Mouse (Mus musculus) heart, postnatal 14 days (tissue): Measurements from ENCODE around the gene Scin. TPM values are rescaled to one million over a fixed set of nuclear protein-coding genes. Genes with fewer than 3 reads are reported as not detected.

Experiments used
- DNase-seq, 2 experiments: peaks; one replicate each; pipeline ENCODE4 v3.0.0; 2021 to 2022
- intact Hi-C: fragments of 180-260 bp; cut with DNase I; formaldehyde crosslinking; loops from one replicate; pipeline ENCODE4 v1.15.1; 2025
- total RNA-seq, 2 experiments: library from RNA; stranded (reverse); gene quantifications; 2 replicates each; pipeline ENCODE4 v1.2.3; 2021

The Scin gene
- total RNA-seq, 2 experiments from 2014 or later = 0.84 to 1.1 TPM

GRCm38 (mm10) chr12:40113605-40114004, 20.4 kb downstream of the Scin start:
- DNase-seq = no peak
- intact Hi-C loops = no loop called here

GRCm38 (mm10) chr12:40109227-40109626, 24.8 kb downstream of the Scin start:
- intact Hi-C loops = no loop called here
- DNase-seq = no peak

- intact Hi-C loops = no loop called here
- no peak for DNase-seq
Measured at GRCm38 (mm10) chr12:40108143-40108542, 25.9 kb downstream of the Scin start.

DNA sequence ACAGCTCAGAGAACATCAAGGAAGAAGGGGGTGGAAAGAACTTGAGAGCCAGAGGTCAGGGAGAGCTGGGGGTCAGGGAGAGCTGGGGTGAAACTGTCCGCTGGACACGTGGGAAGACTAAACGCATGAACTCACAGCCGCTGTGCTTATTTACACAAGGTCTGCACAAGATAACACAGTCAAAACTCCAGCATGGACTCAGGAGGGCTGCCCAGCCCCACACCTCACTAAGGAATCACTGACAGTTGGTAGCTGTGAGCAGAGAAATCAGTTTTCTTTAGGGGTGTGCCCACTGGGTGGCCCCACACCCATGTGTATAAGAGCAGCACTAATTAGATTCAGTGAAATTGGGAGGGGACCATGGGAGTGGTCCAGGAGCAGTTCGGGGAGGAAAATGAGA, 27.2 kb downstream of the Scin start:
- intact Hi-C loops = no loop called here
- no peak for DNase-seq

DNA sequence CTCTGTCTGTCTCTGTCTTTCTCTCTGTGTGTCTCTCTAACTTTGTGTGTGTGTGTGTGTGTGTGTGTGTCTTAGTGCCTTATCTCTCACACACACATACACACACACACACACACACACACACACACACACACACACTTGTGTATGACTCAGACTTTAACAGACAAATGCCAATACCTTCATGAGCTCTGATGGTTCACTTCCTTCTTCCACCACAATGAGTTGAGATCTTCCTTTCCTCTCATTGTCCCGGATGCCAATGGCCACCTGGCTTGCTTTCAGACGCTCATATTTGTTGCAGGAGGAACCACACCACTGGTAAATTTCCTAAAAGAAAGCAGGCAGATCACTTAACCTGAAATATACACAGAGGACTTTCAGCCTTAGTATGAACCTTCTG, 29.3 kb downstream of the Scin start:
- DNase-seq = no peak
- intact Hi-C loops = no loop called here

DNA sequence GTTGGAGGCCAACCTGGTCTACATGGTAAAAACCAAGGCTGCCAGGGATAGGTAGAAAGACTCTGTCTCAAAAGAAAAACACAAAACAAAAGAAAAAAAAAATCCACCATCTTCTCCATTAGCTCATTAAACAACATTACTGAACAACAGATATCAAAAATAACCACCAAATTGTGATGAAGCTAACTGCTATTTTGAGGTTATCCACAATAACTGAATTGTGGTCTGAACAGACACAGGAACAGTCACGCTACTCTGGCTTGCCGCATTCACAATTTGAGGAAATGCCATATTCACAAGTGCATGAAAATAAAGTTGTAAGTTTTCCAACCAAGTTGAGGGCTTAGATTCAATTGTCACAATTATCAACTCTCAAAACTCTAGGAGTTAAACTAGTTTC, 31.7 kb downstream of the Scin start:
- intact Hi-C loops = no loop called here
- no peak for DNase-seq

- no peak for DNase-seq
Measured at GRCm38 (mm10) chr12:40099407-40099806, 34.6 kb downstream of the Scin start.

DNA sequence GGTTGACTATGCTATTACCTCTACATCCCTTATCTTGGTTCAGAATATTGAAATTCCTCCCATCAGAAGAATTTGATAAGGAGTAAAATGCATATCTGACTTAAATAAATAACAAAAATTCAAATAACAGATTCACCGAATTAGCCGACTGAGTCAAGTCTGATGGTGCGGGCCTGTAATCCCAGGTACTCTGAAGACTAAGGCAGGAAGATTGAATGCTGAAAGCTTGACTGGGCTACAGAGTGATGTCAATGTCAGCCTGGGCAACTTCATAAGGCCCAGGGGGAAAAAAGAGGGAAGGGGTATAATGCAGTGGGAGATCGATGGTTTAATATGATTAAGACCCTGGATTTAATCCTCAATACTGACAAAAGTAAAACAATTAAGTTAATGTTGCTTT, 36.6 kb downstream of the Scin start:
- DNase-seq = no peak
- intact Hi-C loops = no loop called here

More at GRCm38 (mm10) chr12:40099407-40099806, 34.6 kb downstream of the Scin start:
- intact Hi-C loops = no loop called here

DNA sequence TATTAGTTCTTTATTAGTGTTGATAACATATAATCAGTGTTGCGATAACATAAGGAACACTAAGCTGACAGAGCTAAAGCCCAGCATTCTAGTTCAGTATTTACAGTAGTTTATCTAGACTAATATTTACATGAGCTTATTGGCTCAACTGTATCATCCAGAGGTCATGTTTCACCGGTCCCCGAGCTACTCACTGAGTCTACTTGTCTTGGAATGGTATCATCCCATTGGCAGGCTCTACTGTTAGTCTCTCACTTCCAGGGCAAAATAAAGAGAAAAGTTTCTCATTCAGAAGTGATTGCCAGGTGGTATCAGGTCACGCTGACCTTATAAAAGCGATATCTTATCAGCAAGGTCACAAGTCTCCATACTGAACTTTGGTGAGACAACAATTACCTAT, 37.0 kb downstream of the Scin start:
- intact Hi-C loops = no loop called here
- no peak for DNase-seq

- intact Hi-C loops = no loop called here
- DNase-seq = no peak
Measured at GRCm38 (mm10) chr12:40096453-40096852, 37.6 kb downstream of the Scin start.

DNA sequence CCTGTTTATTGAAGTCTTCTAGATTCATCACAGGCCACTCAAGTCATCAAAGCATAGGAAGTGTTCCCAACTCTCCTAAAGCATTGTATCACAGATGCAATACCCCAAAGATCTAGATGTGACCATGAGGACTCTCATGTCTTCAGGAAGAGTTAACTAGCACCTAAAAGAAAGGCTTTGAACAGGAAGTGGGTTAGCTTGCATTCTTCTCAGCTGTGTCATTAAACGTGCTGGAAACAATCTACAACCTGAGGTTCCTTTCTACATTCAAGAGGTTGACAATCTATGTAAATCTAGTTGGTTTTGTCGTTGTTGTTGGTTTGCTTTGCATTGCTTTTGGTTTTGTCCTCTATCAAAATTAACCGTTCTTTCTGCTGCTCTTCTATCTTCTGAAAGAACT, 44.0 kb downstream of the Scin start:
- DNase-seq = no peak
- intact Hi-C loops = no loop called here

DNA sequence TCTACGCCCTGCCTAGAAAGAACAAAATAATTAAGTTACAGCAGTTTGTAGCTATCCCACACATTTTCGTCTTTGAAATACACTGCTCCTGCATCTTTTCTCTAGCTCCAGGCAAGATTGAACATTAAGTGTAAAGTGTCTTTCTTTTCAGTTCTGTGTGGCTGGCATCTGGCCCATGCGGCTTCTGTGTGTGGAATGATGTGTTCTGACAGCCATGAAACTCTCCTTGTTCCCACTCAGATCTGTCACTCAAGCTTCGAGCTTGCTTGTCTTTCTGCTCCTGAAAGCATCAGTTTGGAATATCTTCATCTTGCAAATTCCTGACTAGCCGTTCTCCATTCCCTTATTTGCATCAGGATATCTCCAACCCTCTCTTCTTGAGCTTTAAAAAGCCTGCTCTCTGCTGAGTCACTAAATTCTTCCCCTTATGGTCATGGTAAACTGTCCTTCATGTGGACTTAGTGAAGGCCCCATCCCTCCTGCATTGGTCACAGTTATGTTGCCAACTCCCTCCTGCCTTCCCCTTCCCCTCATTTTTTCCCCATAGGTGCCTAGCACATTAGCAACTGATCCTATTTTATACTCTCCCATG, 48.2 kb downstream of the Scin start:
- intact Hi-C loops = no loop called here
- DNase-seq = no peak

DNA sequence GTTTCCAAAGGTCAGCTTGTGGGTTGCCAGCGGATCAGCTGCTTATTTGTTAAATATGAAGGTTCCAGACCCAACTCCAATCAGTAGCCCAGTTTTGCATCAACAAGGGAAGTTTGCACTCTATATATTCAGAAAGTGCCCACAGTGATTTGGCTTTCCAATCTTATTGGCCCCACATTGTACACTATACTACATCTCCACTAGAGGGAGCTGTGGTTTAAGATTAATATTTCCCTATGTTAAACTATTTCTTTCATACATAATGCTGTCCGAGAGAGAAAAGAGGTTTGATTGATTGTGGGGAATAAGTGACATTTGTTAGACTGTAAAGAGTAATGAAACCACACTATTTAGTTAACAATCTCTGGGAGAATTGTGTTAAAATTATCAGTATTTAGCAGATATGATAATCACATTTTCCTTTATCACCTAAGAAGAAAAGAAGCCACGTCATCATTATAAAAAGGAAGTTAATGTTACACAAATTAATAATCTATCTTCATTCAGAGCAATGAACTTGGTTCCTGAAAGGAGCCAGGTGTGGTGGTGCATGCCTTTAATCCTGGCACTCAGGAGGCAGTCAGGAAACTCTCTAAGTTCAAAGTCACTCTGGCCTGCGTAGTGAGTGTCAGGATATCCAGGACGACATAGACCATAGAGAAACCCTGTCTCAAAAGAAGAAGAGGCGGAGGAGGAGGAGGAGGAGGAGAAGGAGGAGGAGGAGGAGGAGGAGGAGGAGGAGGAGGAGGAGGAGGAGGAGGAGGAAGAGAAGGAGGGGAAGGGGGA, 51.4 kb downstream of the Scin start:
- no peak for DNase-seq
- intact Hi-C loops = loop anchor here (1.0 kb wide), 1 partner anchor 82 kb away; no protein-coding TSS in a partner anchor

GRCm38 (mm10) chr12:40082048-40082447, 52.0 kb downstream of the Scin start:
- intact Hi-C loops = loop anchor here (1.0 kb wide), 1 partner anchor 82 kb away; no protein-coding TSS in a partner anchor
- DNase-seq = no peak

- intact Hi-C loops = no loop called here
- DNase-seq = no peak
Measured at GRCm38 (mm10) chr12:40073660-40074059, 60.4 kb downstream of the Scin start.

GRCm38 (mm10) chr12:40047024-40047423, 87.0 kb downstream of the Scin start:
- DNase-seq = no peak
- intact Hi-C loops = no loop called here

- intact Hi-C loops = no loop called here
- no peak for DNase-seq
Measured at GRCm38 (mm10) chr12:40043816-40044585, 90.0 kb downstream of the Scin start.

- intact Hi-C loops = loop anchor here (1.0 kb wide), 2 partner anchors 375 to 530 kb away; no protein-coding TSS in a partner anchor
- DNase-seq = peak; percentile 10 to 40
Measured at GRCm38 (mm10) chr12:40040067-40040466, 94.0 kb downstream of the Scin start.

GRCm38 (mm10) chr12:40037876-40038463, 96.1 kb downstream of the Scin start, which contains the start of gene Arl4a:
TSS of gene Arl4a (minus strand) at chr12:40038025.
- peak; percentile 93 to 95 for DNase-seq
- intact Hi-C loops = loop anchor here (2.0 to 10.0 kb wide), 4 partner anchors 21 to 373 kb away; no protein-coding TSS in a partner anchor

DNA sequence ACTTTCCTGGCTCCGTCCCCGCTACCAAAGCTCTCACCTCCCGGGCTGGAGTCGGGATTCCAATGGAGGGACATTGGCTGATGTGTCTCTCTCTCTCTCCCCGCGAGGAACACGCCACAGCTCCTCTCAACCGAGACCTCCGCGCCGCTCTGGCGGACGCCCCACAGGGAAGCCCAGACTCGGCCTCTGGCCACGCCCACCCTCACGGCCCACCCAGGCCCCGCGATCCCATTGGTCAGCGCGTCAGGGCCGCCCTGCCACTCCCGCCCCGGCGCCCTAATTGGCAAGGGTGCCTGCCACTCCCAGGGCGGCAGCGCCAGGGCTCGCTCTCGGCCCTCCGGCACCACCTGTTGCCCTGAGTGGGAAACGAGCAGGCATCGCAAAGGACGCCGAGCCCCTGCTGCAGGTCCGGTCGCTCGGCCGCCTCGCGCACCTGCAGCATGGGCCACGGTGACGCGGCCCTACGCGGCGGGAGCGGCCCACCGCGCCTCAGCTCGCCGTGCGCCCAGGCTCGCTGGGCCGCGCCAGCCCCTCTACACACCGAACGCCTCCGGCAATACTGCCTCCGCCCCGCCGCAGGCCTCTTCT, 96.7 kb downstream of the Scin start:
- intact Hi-C loops = loop anchor here (2.0 to 10.0 kb wide), 4 partner anchors 21 to 373 kb away; no protein-coding TSS in a partner anchor
- DNase-seq = peak; percentile 99 to 100
